Comparison of ENCODE assay signal across 22 mouse cellular contexts in the genomic region with DNA sequence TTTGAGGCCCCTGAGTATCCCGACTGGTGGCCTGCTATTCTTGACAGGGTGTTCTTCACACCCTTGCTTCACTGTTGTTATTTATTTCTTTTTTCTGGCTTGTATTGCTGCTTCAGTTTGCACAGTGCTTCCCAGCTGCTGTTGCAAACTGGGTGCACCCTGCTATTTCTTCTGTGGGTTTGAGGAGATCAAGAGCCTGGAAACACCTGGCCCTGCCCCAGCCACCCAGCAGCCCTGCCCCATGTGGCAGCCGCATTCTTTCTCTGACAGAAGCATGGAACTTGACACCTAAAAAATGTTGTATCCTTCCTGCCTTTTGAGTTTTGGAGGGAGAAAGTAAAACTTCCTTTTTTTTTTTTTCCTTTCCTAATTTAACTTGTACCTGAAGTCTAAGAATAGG. TPM values are rescaled to one million over a fixed set of nuclear protein-coding genes. Genes with fewer than 3 reads are reported as not detected.
DNase-seq lines count a peak whose midpoint lies in the region; ATAC-seq and TF ChIP-seq lines count a peak whose summit lies in the region.
"Had no signal": no experiment of that assay in that cellular context is flagged by ENCODE, and none has a peak within 500 bp of the region (broad histone marks: within the 10 kb centered on the region; RNA-seq: fewer than 3 reads in every experiment).

No protein-coding gene starts in this region.

- H3K9me3 ChIP-seq in hindbrain, embryonic 14.5 days (ENCODE audit: control insufficient read depth, low read length) = no peaks in the 10 kb centered on the region
- no peaks in the 10 kb centered on the region for H3K9me3 ChIP-seq in hindbrain, embryonic 12.5 days (replicated peaks)
- H3K9me3 ChIP-seq in stomach, postnatal 0 days (ENCODE audit: control insufficient read depth, low read length) = no peaks in the 10 kb centered on the region
- H3K9me3 ChIP-seq in liver, embryonic 12.5 days (replicated peaks) = no peaks in the 10 kb centered on the region
- H3K9me3 ChIP-seq: embryonic facial prominence, embryonic 10.5 days; heart, embryonic 13.5 days had no signal

- ATAC-seq in hindbrain, embryonic 14.5 days (ENCODE audit: low FRiP score) = no peak
- no peak for ATAC-seq in hindbrain, embryonic 12.5 days (ENCODE audit: low FRiP score)
- ATAC-seq in stomach, postnatal 0 days (ENCODE audit: low FRiP score, low TSS enrichment) = 0 out of 2 replicates have a peak, but pooled peaks have one; percentile 33
- ATAC-seq in liver, embryonic 12.5 days = no peak
- ATAC-seq: Patski had no signal

- no peak overlapping the region for H3K4me3 ChIP-seq in hindbrain, embryonic 14.5 days (replicated peaks; ENCODE audit: low read length)
- no peak overlapping the region for H3K4me3 ChIP-seq in hindbrain, embryonic 12.5 days
- no peak overlapping the region for H3K4me3 ChIP-seq in stomach, postnatal 0 days (ENCODE audit: low read depth, low read length)
- no peak overlapping the region for H3K4me3 ChIP-seq in liver, embryonic 12.5 days
- H3K4me3 ChIP-seq: embryonic facial prominence, embryonic 10.5 days; heart, embryonic 13.5 days had no signal

- H3K27ac ChIP-seq in hindbrain, embryonic 14.5 days = no peak overlapping the region
- H3K27ac ChIP-seq in hindbrain, embryonic 12.5 days = no peak overlapping the region
- H3K27ac ChIP-seq in stomach, postnatal 0 days (replicated peaks) = no peak overlapping the region
- H3K27ac ChIP-seq in liver, embryonic 12.5 days = no peak overlapping the region
- H3K27ac ChIP-seq: embryonic facial prominence, embryonic 10.5 days; heart, embryonic 13.5 days; hindbrain, postnatal 0 days had no signal

- TF ChIP-seq EP300 in stomach, postnatal 0 days (optimal IDR thresholded peaks at IDR 0.05) = no peak

- no peaks in the 10 kb centered on the region for H3K36me3 ChIP-seq in hindbrain, embryonic 14.5 days (replicated peaks; ENCODE audit: control insufficient read depth, insufficient read depth)
- no peaks in the 10 kb centered on the region for H3K36me3 ChIP-seq in hindbrain, embryonic 12.5 days
- H3K36me3 ChIP-seq in stomach, postnatal 0 days (ENCODE audit: control insufficient read depth, insufficient read depth, low read length) = no peaks in the 10 kb centered on the region
- H3K36me3 ChIP-seq in liver, embryonic 12.5 days = no peaks in the 10 kb centered on the region
- H3K36me3 ChIP-seq: embryonic facial prominence, embryonic 10.5 days; heart, embryonic 13.5 days had no signal

- no peak overlapping the region for H3K4me2 ChIP-seq in hindbrain, embryonic 14.5 days (replicated peaks)
- H3K4me2 ChIP-seq in hindbrain, embryonic 12.5 days (replicated peaks) = no peak overlapping the region
- H3K4me2 ChIP-seq in stomach, postnatal 0 days (replicated peaks; ENCODE audit: low read depth) = no peak overlapping the region
- H3K4me2 ChIP-seq in liver, embryonic 12.5 days = no peak overlapping the region
- H3K4me2 ChIP-seq: heart, embryonic 13.5 days had no signal

- H3K4me1 ChIP-seq in hindbrain, embryonic 14.5 days (replicated peaks; ENCODE audit: control insufficient read depth, insufficient read depth, low read length) = 0 out of 2 replicates have a peak, but pooled peaks cover under 1% of the 10 kb centered on the region
- no peaks in the 10 kb centered on the region for H3K4me1 ChIP-seq in hindbrain, embryonic 12.5 days
- H3K4me1 ChIP-seq in stomach, postnatal 0 days (replicated peaks; ENCODE audit: control insufficient read depth, insufficient read depth) = no peaks in the 10 kb centered on the region; the same call in 1 of the 2 replicates
- H3K4me1 ChIP-seq in liver, embryonic 12.5 days = no peaks in the 10 kb centered on the region

- DNase-seq in hindbrain, embryonic 14.5 days (ENCODE audit: low spot score) = peak; percentile 16
- DNase-seq in stomach, postnatal 0 days (ENCODE audit: low spot score) = no peak
- peak; percentile 51 to 56 for DNase-seq in thymus, postnatal 10 days (ENCODE audit: low spot score in 2 of 2)
- peak; percentile 59 for DNase-seq in thymus, postnatal 4 days
- DNase-seq in adrenal gland, adult 18-20 months (ENCODE audit: low spot score in 2 of 2) = no peak
- no peak for DNase-seq in urinary bladder, postnatal 25 days (ENCODE audit: low spot score)
- DNase-seq: gastrocnemius, postnatal 36 days; heart, adult 11 months; heart, postnatal 36 days had no signal

- TF ChIP-seq CTCF in stomach, postnatal 0 days (IDR thresholded peaks at IDR 0.05; ENCODE audit: low read depth) = no peak

- no peaks in the 10 kb centered on the region for H3K27me3 ChIP-seq in hindbrain, embryonic 14.5 days (ENCODE audit: control insufficient read depth, insufficient read depth, low read length)
- H3K27me3 ChIP-seq in hindbrain, embryonic 12.5 days = no peaks in the 10 kb centered on the region
- H3K27me3 ChIP-seq in stomach, postnatal 0 days (ENCODE audit: control insufficient read depth, insufficient read depth, low read length) = no peaks in the 10 kb centered on the region
- no peaks in the 10 kb centered on the region for H3K27me3 ChIP-seq in liver, embryonic 12.5 days (replicated peaks)
- H3K27me3 ChIP-seq: heart, embryonic 13.5 days had no signal

- 70% methylated on average over 2 of the region's 2 CpGs for WGBS in hindbrain, embryonic 14.5 days
- 53% methylated on average over 2 of the region's 2 CpGs for WGBS in hindbrain, embryonic 12.5 days
- WGBS in stomach, postnatal 0 days = 34% methylated on average over 2 of the region's 2 CpGs
- WGBS in liver, embryonic 12.5 days (ENCODE audit: insufficient replicate concordance) = 50% methylated on average over 2 of the region's 2 CpGs

- no peak overlapping the region for H3K9ac ChIP-seq in hindbrain, embryonic 14.5 days
- no peak overlapping the region for H3K9ac ChIP-seq in hindbrain, embryonic 12.5 days
- H3K9ac ChIP-seq in stomach, postnatal 0 days (ENCODE audit: low read length) = no peak overlapping the region
- H3K9ac ChIP-seq in liver, embryonic 12.5 days = no peak overlapping the region
- H3K9ac ChIP-seq: heart, embryonic 13.5 days had no signal

RNA-seq across cellular contexts. Expression of a gene that starts 42.6 kb away (rescaled TPM):
- polyA plus RNA-seq in hindbrain, embryonic 14.5 days (2014; fragmentation: Nextera tagmentation; extraction: Ambion mirVana) = 0.37 and 0.67 TPM in 2 replicates
- 0.28 and 1.1 TPM in 2 replicates for polyA plus RNA-seq in hindbrain, embryonic 12.5 days (2016; fragmentation: Nextera tagmentation; extraction: Ambion mirVana)
- polyA plus RNA-seq in stomach, postnatal 0 days (2015; fragmentation: Nextera tagmentation; extraction: Ambion mirVana) = 539 and 549 TPM in 2 replicates
- 1.2 and 1.7 TPM in 2 replicates for polyA plus RNA-seq in liver, embryonic 12.5 days (2016; fragmentation: Nextera tagmentation; extraction: Ambion mirVana)
- not detected for total RNA-seq in adrenal gland, adult 18-20 months (2021)
- total RNA-seq: adrenal gland, postnatal 10 days; adrenal gland, postnatal 4 days; gastrocnemius, adult 8-10 months; gastrocnemius, postnatal 36 days; heart, postnatal 36 days; MEL had no signal
- polyA plus RNA-seq: C2C12; heart, postnatal 0 days; hindbrain, embryonic 11.5 days had no signal

Comparison
In these comparisons a context has a peak if more than half of its experiments do, and no peak if none do; other contexts are left out.
1. DNase-seq: peak in hindbrain, embryonic 14.5 days (single experiment), thymus, postnatal 10 days (2 of 2) and thymus, postnatal 4 days (single experiment); none in stomach, postnatal 0 days (single experiment), adrenal gland, adult 18-20 months (0 of 2) and urinary bladder, postnatal 25 days (single experiment).
2. RNA of a gene that starts 42.6 kb away (polyA plus RNA-seq): 539 to 549 TPM in stomach, postnatal 0 days; 1.2 to 1.7 TPM in liver, embryonic 12.5 days, 0.37 to 0.67 TPM in hindbrain, embryonic 14.5 days and 0.28 to 1.1 TPM in hindbrain, embryonic 12.5 days; every median in the first group is over 100 times any median in the second.